Mouse (Mus musculus) G1E (cell line): ENCODE data around the gene Speg.

Experiments used
- CTCF ChIP-seq: IDR thresholded peaks from 2 replicates; pipeline ENCODE4 v1.5.1; 2012; ENCODE audit warnings: low read depth, low read length, inconsistent platforms, mixed read lengths
- GATA1 ChIP-seq: IDR thresholded peaks from 2 replicates; pipeline ENCODE4 v1.6.1; 2012; ENCODE audit warnings: borderline replicate concordance, low read length, inconsistent platforms, mixed read lengths

DNA sequence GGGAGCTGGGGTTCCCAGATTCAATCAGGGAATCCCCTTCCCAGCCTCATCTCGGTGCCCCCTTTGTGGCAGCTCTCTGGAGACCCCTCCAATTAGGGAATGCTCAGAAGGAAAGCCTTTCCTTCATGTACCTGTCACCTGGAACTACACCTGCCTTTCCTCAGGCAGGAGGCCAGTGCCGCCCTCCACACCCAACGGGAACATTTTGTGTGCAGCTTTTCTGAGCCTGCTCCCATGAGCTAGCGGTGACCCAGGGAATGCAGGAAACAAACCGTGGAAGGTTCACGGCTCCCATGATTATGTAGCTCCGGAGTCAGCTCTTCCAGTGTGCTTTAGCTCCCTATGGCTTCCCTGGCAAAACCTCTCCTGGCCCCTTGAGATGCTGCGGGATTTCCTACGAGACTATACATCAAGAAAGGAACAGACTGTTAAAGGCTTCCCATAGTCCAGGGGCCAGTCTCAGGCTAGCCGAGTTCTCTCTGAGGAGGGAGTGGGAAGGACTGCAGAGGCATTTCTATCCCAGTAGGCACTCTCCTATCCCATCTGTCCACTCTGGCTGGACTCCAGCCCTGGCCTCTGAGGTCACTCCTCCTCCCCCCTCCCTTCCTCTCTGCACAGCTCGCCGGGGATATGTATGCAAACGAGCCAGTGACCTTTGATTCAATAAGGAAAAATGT, 5.0 kb upstream of the Speg start:
- no peak for TF ChIP-seq CTCF
- no peak for TF ChIP-seq GATA1
